Mouse (Mus musculus) embryonic fibroblast, embryonic 13.5 days (primary cell): ENCODE measurements at regions not wholly inside any gene's neighbourhood (a gene's known extent, or its start where the extent isn't known, plus 50 kb on each side); places are given as distances from the start of the nearest gene placed in this dataset.

ENCODE experiments used
- H3K27ac ChIP-seq: 2 replicates; pipeline ENCODE4 v1.5.1; 2012; ENCODE audit warnings: low read length, control low read depth, inconsistent platforms; ENCODE audit not compliant: insufficient read depth
- H3K4me1 ChIP-seq: 2 replicates; pipeline ENCODE4 v1.6.1; 2011; ENCODE audit warnings: low read length; ENCODE audit not compliant: control insufficient read depth, insufficient read depth
- H3K4me3 ChIP-seq: 2 replicates; pipeline ENCODE4 v1.5.1; 2011; ENCODE audit warnings: mild to moderate bottlenecking, control low read depth, low read length; ENCODE audit not compliant: insufficient read depth
- CTCF ChIP-seq: IDR thresholded peaks from 2 replicates; pipeline ENCODE4 v1.5.1; 2011; ENCODE audit warnings: mild to moderate bottlenecking, control low read depth, low read length, moderate library complexity, borderline replicate concordance; ENCODE audit not compliant: insufficient read depth
- POLR2A ChIP-seq: IDR thresholded peaks from 2 replicates; pipeline ENCODE4 v1.6.1; 2011; ENCODE audit warnings: low read depth, mild to moderate bottlenecking, control low read depth, low read length, moderate library complexity

GRCm38 (mm10) chr11:63412364-63412991, 283.7 kb downstream of the Pmp22 start:
- no peak overlapping the region for H3K4me3 ChIP-seq
- no peak for TF ChIP-seq POLR2A
- TF ChIP-seq CTCF, result no peak
- H3K4me1 ChIP-seq, result no peaks in the 10 kb centered on the region; the same call in 1 of the 2 replicates
- H3K27ac ChIP-seq, result no peak overlapping the region

GRCm38 (mm10) chr11:63413106-63413505, 284.3 kb downstream of the Pmp22 start:
- TF ChIP-seq CTCF, result no peak
- no peak for TF ChIP-seq POLR2A
- Histone ChIP-seq H3K27ac (no peak overlapping the region), H3K4me3 (no peak overlapping the region), H3K4me1 (no peaks in the 10 kb centered on the region; the same call in 1 of the 2 replicates)

GRCm38 (mm10) chr11:63413621-63414020, 284.8 kb downstream of the Pmp22 start:
- Histone ChIP-seq H3K4me3 (no peak overlapping the region), H3K27ac (no peak overlapping the region), H3K4me1 (no peaks in the 10 kb centered on the region; the same call in 1 of the 2 replicates)
- TF ChIP-seq CTCF (no peak), POLR2A (no peak)

GRCm38 (mm10) chr11:63418042-63418776, 289.4 kb downstream of the Pmp22 start:
- no peak overlapping the region for H3K27ac ChIP-seq
- H3K4me1 ChIP-seq, result no peaks in the 10 kb centered on the region
- TF ChIP-seq POLR2A (no peak), CTCF (no peak)
- H3K4me3 ChIP-seq, result no peak overlapping the region

- TF ChIP-seq POLR2A (no peak), CTCF (no peak)
- Histone ChIP-seq H3K4me1 (no peaks in the 10 kb centered on the region), H3K27ac (no peak overlapping the region), H3K4me3 (no peak overlapping the region)
Observed at GRCm38 (mm10) chr11:63420341-63420740, 291.6 kb downstream of the Pmp22 start.

GRCm38 (mm10) chr11:63422069-63422468, 293.3 kb downstream of the Pmp22 start:
- no peaks in the 10 kb centered on the region for H3K4me1 ChIP-seq
- H3K4me3 ChIP-seq, result no peak overlapping the region
- no peak overlapping the region for H3K27ac ChIP-seq
- TF ChIP-seq CTCF (no peak), POLR2A (no peak)

- H3K27ac ChIP-seq, result no peak overlapping the region
- TF ChIP-seq POLR2A (no peak), CTCF (no peak)
- no peaks in the 10 kb centered on the region for H3K4me1 ChIP-seq
Observed at GRCm38 (mm10) chr11:63424319-63424718, 295.5 kb downstream of the Pmp22 start.

GRCm38 (mm10) chr11:63425741-63426140, 297.0 kb downstream of the Pmp22 start:
- Histone ChIP-seq H3K27ac (no peak overlapping the region), H3K4me3 (no peak overlapping the region), H3K4me1 (no peaks in the 10 kb centered on the region)
- no peak for TF ChIP-seq CTCF
- TF ChIP-seq POLR2A, result no peak

More at GRCm38 (mm10) chr11:63424319-63424718, 295.5 kb downstream of the Pmp22 start:
- H3K4me3 ChIP-seq, result no peak overlapping the region

GRCm38 (mm10) chr11:63453786-63454185, 325.0 kb downstream of the Pmp22 start:
- Histone ChIP-seq H3K4me3 (no peak overlapping the region), H3K27ac (no peak overlapping the region), H3K4me1 (no peaks in the 10 kb centered on the region)
- TF ChIP-seq CTCF (no peak), POLR2A (no peak)

- Histone ChIP-seq H3K4me3 (no peak overlapping the region), H3K4me1 (no peaks in the 10 kb centered on the region), H3K27ac (no peak overlapping the region)
- no peak for TF ChIP-seq CTCF
- no peak for TF ChIP-seq POLR2A
Observed at GRCm38 (mm10) chr11:63454910-63455531, 326.2 kb downstream of the Pmp22 start.

- no peaks in the 10 kb centered on the region for H3K4me1 ChIP-seq
- TF ChIP-seq CTCF (no peak), POLR2A (no peak)
Observed at GRCm38 (mm10) chr11:63456356-63456755, 327.6 kb downstream of the Pmp22 start.

More at GRCm38 (mm10) chr11:63456356-63456755, 327.6 kb downstream of the Pmp22 start:
- no peak overlapping the region for H3K27ac ChIP-seq
- H3K4me3 ChIP-seq, result no peak overlapping the region
